Mouse (Mus musculus) left cerebral cortex, postnatal 4 days (tissue): Measurements from ENCODE around the gene Lpcat1. TPM values are rescaled to one million over a fixed set of nuclear protein-coding genes. Genes with fewer than 3 reads are reported as not detected.
A peak's percentile ranks its signal among the peaks of the same experiment; 100 is the strongest.

Source experiments
- DNase-seq: peaks from one replicate; pipeline ENCODE4 v3.0.0-alpha.2; 2022
- intact Hi-C: fragments of 180-260 bp; cut with DNase I; formaldehyde crosslinking; loops from one replicate; pipeline ENCODE4 v1.15.1; 2025
- total RNA-seq, 2 experiments: library from RNA; stranded (reverse); gene quantifications; 2 replicates each; pipeline ENCODE4 v1.2.3; 2021

Gene Lpcat1
- total RNA-seq, 2 experiments from 2014 or later, result 95.5 to 106 TPM

GRCm38 (mm10) chr13:73446076-73446475 lies 20.9 kb upstream of the Lpcat1 start:
- intact Hi-C loops, result no loop called here

GRCm38 (mm10) chr13:73446494-73446893 lies 20.5 kb upstream of the Lpcat1 start:
- intact Hi-C loops, result no loop called here
- DNase-seq, result peak; percentile 37

More at GRCm38 (mm10) chr13:73446076-73446475, 20.9 kb upstream of the Lpcat1 start:
- DNase-seq, result no peak

- intact Hi-C loops, result no loop called here
- DNase-seq, result peak; percentile 83
Measured at GRCm38 (mm10) chr13:73446943-73447342, 20.1 kb upstream of the Lpcat1 start.

- DNase-seq, result no peak
- intact Hi-C loops, result no loop called here
Measured at GRCm38 (mm10) chr13:73447478-73447877, 19.5 kb upstream of the Lpcat1 start.

GRCm38 (mm10) chr13:73448201-73448600 lies 18.8 kb upstream of the Lpcat1 start:
- DNase-seq, result no peak
- intact Hi-C loops, result no loop called here

GRCm38 (mm10) chr13:73448723-73449122 lies 18.3 kb upstream of the Lpcat1 start:
- DNase-seq, result no peak
- intact Hi-C loops, result no loop called here

GRCm38 (mm10) chr13:73453503-73454217 lies 13.3 kb upstream of the Lpcat1 start:
- DNase-seq, result no peak
- intact Hi-C loops, result no loop called here

- intact Hi-C loops, result no loop called here
Measured at GRCm38 (mm10) chr13:73455328-73455727, 11.7 kb upstream of the Lpcat1 start.

GRCm38 (mm10) chr13:73457301-73457700 lies 9.7 kb upstream of the Lpcat1 start:
- intact Hi-C loops, result no loop called here
- no peak for DNase-seq

More at GRCm38 (mm10) chr13:73455328-73455727, 11.7 kb upstream of the Lpcat1 start:
- DNase-seq, result no peak

GRCm38 (mm10) chr13:73457741-73458140 lies 9.3 kb upstream of the Lpcat1 start:
- intact Hi-C loops, result no loop called here
- no peak for DNase-seq

- intact Hi-C loops, result no loop called here
Measured at GRCm38 (mm10) chr13:73458719-73459118, 8.3 kb upstream of the Lpcat1 start.

GRCm38 (mm10) chr13:73459189-73459850 lies 7.7 kb upstream of the Lpcat1 start:
- DNase-seq, result no peak
- intact Hi-C loops, result no loop called here

More at GRCm38 (mm10) chr13:73458719-73459118, 8.3 kb upstream of the Lpcat1 start:
- DNase-seq, result no peak

GRCm38 (mm10) chr13:73461551-73461950 lies 5.4 kb upstream of the Lpcat1 start:
- DNase-seq, result no peak
- intact Hi-C loops, result no loop called here

- no peak for DNase-seq
- intact Hi-C loops, result no loop called here
Measured at GRCm38 (mm10) chr13:73465156-73465555, 1.8 kb upstream of the Lpcat1 start.

- intact Hi-C loops, result no loop called here
Measured at GRCm38 (mm10) chr13:73466411-73466810, 586 bp upstream of the Lpcat1 start.

GRCm38 (mm10) chr13:73467421-73468237 lies 632 bp downstream of the Lpcat1 start:
- intact Hi-C loops, result no loop called here
- DNase-seq, result no peak

More at GRCm38 (mm10) chr13:73466411-73466810, 586 bp upstream of the Lpcat1 start:
- DNase-seq, result no peak

GRCm38 (mm10) chr13:73468834-73469233 lies 1.8 kb downstream of the Lpcat1 start:
- no peak for DNase-seq
- intact Hi-C loops, result no loop called here

- intact Hi-C loops, result no loop called here
- no peak for DNase-seq
Measured at GRCm38 (mm10) chr13:73469257-73469967, 2.4 kb downstream of the Lpcat1 start.

GRCm38 (mm10) chr13:73472481-73472880 lies 5.5 kb downstream of the Lpcat1 start:
- DNase-seq, result no peak
- intact Hi-C loops, result no loop called here

GRCm38 (mm10) chr13:73473746-73474145 lies 6.7 kb downstream of the Lpcat1 start:
- intact Hi-C loops, result no loop called here

GRCm38 (mm10) chr13:73474163-73474562 lies 7.2 kb downstream of the Lpcat1 start:
- DNase-seq, result no peak
- intact Hi-C loops, result no loop called here

More at GRCm38 (mm10) chr13:73473746-73474145, 6.7 kb downstream of the Lpcat1 start:
- DNase-seq, result no peak
